Mouse (Mus musculus): ENCODE measurements around the gene Zbtb7b. TPM values are rescaled to one million over a fixed set of nuclear protein-coding genes. Genes with fewer than 3 reads are reported as not detected.
A peak's percentile ranks its signal among the peaks of the same experiment; 100 is the strongest.

The Zbtb7b gene
- polyA plus RNA-seq, 1 experiment, result 35.1 TPM

- Histone ChIP-seq H3K4me3 (ENCODE audit: low read depth, low read length) (no peak overlapping the region), H3K9ac (ENCODE audit: low read depth, poor library complexity, severe bottlenecking) (no peak overlapping the region), H3K36me3 (ENCODE audit: control insufficient read depth, insufficient read depth, low read length, poor library complexity, severe bottlenecking) (no peaks in the 10 kb centered on the region), H3K27me3 (ENCODE audit: control insufficient read depth, insufficient read depth, low read length, poor library complexity, severe bottlenecking) (no peaks in the 10 kb centered on the region), H3K9me3 (replicated peaks; ENCODE audit: control insufficient read depth, insufficient read depth, low read length, poor library complexity, severe bottlenecking) (no peaks in the 10 kb centered on the region), H3K4me1 (ENCODE audit: control insufficient read depth, insufficient read depth, low read length) (peaks cover 2% of the 10 kb centered on the region), H3K27ac (ENCODE audit: insufficient read depth, low read length) (no peak overlapping the region)
- TF ChIP-seq CTCF (IDR thresholded peaks at IDR 0.05; ENCODE audit: low read depth, low read length) (no peak), POLR2A (IDR thresholded peaks at IDR 0.05; ENCODE audit: insufficient read depth, low read length) (no peak), EP300 (IDR thresholded peaks at IDR 0.05; ENCODE audit: insufficient read depth, low read depth, low read length) (no peak)
Observed at GRCm38 (mm10) chr3:89341794-89342193, 52.8 kb downstream of the Zbtb7b start.

- peak overlapping the region; percentile 44 for H3K4me3 ChIP-seq (ENCODE audit: low read depth, low read length)
- H3K27ac ChIP-seq (ENCODE audit: insufficient read depth, low read length), result no peak overlapping the region
- H3K9me3 ChIP-seq (replicated peaks; ENCODE audit: control insufficient read depth, insufficient read depth, low read length, poor library complexity, severe bottlenecking), result no peaks in the 10 kb centered on the region
- TF ChIP-seq POLR2A (IDR thresholded peaks at IDR 0.05; ENCODE audit: insufficient read depth, low read length) (no peak), CTCF (IDR thresholded peaks at IDR 0.05; ENCODE audit: low read depth, low read length) (no peak), EP300 (IDR thresholded peaks at IDR 0.05; ENCODE audit: insufficient read depth, low read depth, low read length) (no peak)
- no peak overlapping the region for H3K9ac ChIP-seq (ENCODE audit: low read depth, poor library complexity, severe bottlenecking)
- H3K27me3 ChIP-seq (ENCODE audit: control insufficient read depth, insufficient read depth, low read length, poor library complexity, severe bottlenecking), result no peaks in the 10 kb centered on the region
- peaks cover 2% of the 10 kb centered on the region for H3K4me1 ChIP-seq (ENCODE audit: control insufficient read depth, insufficient read depth, low read length)
- no peaks in the 10 kb centered on the region for H3K36me3 ChIP-seq (ENCODE audit: control insufficient read depth, insufficient read depth, low read length, poor library complexity, severe bottlenecking)
Observed at GRCm38 (mm10) chr3:89340465-89340864, 54.1 kb downstream of the Zbtb7b start.

DNA sequence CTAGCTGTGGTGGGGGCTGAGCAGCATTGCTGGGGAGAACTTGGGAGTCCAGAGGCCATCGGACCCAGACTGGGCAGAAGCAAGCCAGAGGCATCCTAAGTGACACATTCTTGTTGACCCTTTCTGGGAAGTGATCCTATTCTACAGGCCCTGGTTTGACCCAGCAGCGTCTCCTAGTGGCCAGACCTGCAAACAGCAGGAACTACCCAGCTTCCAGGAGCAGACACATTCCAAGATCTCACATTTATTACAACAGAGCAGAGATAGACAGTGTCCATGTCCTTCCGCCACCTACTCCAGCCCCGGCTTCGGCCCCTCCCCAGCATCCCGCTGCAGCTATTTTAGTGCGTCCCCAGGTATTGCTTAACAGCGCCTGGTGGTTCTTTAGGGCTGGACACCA lies 55.2 kb downstream of the Zbtb7b start:
- Histone ChIP-seq H3K4me3 (ENCODE audit: low read depth, low read length) (no peak overlapping the region), H3K4me1 (ENCODE audit: control insufficient read depth, insufficient read depth, low read length) (peaks cover 2% of the 10 kb centered on the region), H3K36me3 (ENCODE audit: control insufficient read depth, insufficient read depth, low read length, poor library complexity, severe bottlenecking) (no peaks in the 10 kb centered on the region), H3K27me3 (ENCODE audit: control insufficient read depth, insufficient read depth, low read length, poor library complexity, severe bottlenecking) (no peaks in the 10 kb centered on the region), H3K27ac (ENCODE audit: insufficient read depth, low read length) (no peak overlapping the region; the same call in 1 of the 2 replicates), H3K9me3 (replicated peaks; ENCODE audit: control insufficient read depth, insufficient read depth, low read length, poor library complexity, severe bottlenecking) (no peaks in the 10 kb centered on the region), H3K9ac (ENCODE audit: low read depth, poor library complexity, severe bottlenecking) (no peak overlapping the region)
- TF ChIP-seq CTCF (IDR thresholded peaks at IDR 0.05; ENCODE audit: low read depth, low read length), result no peak
- no peak for TF ChIP-seq EP300 (IDR thresholded peaks at IDR 0.05; ENCODE audit: insufficient read depth, low read depth, low read length)
- TF ChIP-seq POLR2A (IDR thresholded peaks at IDR 0.05; ENCODE audit: insufficient read depth, low read length), result no peak

GRCm38 (mm10) chr3:89337721-89338578 lies 56.6 kb downstream of the Zbtb7b start, which contains the start of gene Efna4:
TSS of gene Efna4 (minus strand) at chr3:89338028.
- H3K36me3 ChIP-seq (ENCODE audit: control insufficient read depth, insufficient read depth, low read length, poor library complexity, severe bottlenecking), result 0 out of 2 replicates have a peak, but pooled peaks cover 6% of the 10 kb centered on the region
- no peaks in the 10 kb centered on the region for H3K27me3 ChIP-seq (ENCODE audit: control insufficient read depth, insufficient read depth, low read length, poor library complexity, severe bottlenecking)
- peaks cover 2% of the 10 kb centered on the region for H3K4me1 ChIP-seq (ENCODE audit: control insufficient read depth, insufficient read depth, low read length)
- no peaks in the 10 kb centered on the region for H3K9me3 ChIP-seq (replicated peaks; ENCODE audit: control insufficient read depth, insufficient read depth, low read length, poor library complexity, severe bottlenecking)
- peak within 1 kb of the TSS; percentile 71 for H3K4me3 ChIP-seq (ENCODE audit: low read depth, low read length)
- peak within 1 kb of the TSS; percentile 69 for H3K9ac ChIP-seq (ENCODE audit: low read depth, poor library complexity, severe bottlenecking)
- TF ChIP-seq CTCF (IDR thresholded peaks at IDR 0.05; ENCODE audit: low read depth, low read length) (no peak), POLR2A (IDR thresholded peaks at IDR 0.05; ENCODE audit: insufficient read depth, low read length) (no peak), EP300 (IDR thresholded peaks at IDR 0.05; ENCODE audit: insufficient read depth, low read depth, low read length) (no peak)
- H3K27ac ChIP-seq (ENCODE audit: insufficient read depth, low read length), result peak within 1 kb of the TSS; percentile 29; the same call in 1 of the 2 replicates

DNA sequence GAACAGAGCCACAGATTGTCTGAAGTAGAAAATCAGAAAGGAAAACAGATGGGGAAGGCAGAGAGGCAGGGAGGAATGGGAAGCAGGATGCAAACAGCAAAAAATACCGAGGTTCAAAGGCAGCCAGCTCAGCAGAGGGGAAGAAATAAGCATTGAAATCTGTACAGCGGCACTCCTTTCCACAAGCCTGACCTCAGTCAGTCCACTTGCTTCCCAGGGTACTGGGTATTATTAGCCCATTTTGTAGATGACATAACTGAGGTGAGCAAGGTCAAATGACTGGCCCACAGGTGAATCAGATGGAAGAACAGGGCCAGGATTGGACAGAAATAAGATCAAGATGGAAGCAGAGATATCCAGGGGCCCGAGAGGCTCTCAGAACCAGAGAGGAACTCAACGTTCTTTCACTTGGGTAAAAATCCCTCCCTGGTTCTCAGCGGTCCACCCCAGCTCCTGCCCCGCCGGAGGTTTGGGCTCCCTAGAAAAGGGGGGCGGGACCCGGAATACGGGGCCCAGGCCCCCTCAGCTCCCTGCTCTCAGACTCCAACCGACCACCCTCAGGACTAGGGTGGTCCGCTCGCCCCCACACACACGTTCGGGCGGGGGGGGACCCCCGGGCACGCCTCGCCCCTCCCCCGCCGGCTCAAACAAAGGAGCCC lies 57.4 kb downstream of the Zbtb7b start:
- Histone ChIP-seq H3K9ac (ENCODE audit: low read depth, poor library complexity, severe bottlenecking) (peak overlapping the region; percentile 69), H3K27me3 (ENCODE audit: control insufficient read depth, insufficient read depth, low read length, poor library complexity, severe bottlenecking) (no peaks in the 10 kb centered on the region), H3K4me3 (ENCODE audit: low read depth, low read length) (peak overlapping the region; percentile 71), H3K9me3 (replicated peaks; ENCODE audit: control insufficient read depth, insufficient read depth, low read length, poor library complexity, severe bottlenecking) (no peaks in the 10 kb centered on the region), H3K4me1 (ENCODE audit: control insufficient read depth, insufficient read depth, low read length) (peaks cover 5% of the 10 kb centered on the region), H3K36me3 (ENCODE audit: control insufficient read depth, insufficient read depth, low read length, poor library complexity, severe bottlenecking) (0 out of 2 replicates have a peak, but pooled peaks cover 6% of the 10 kb centered on the region), H3K27ac (ENCODE audit: insufficient read depth, low read length) (peak overlapping the region; percentile 13; the same call in 1 of the 2 replicates)
- TF ChIP-seq CTCF (IDR thresholded peaks at IDR 0.05; ENCODE audit: low read depth, low read length) (no peak), POLR2A (IDR thresholded peaks at IDR 0.05; ENCODE audit: insufficient read depth, low read length) (no peak), EP300 (IDR thresholded peaks at IDR 0.05; ENCODE audit: insufficient read depth, low read depth, low read length) (no peak)
